Mouse (Mus musculus): ENCODE measurements around the gene P2ry2. TPM values are rescaled to one million over a fixed set of nuclear protein-coding genes. Genes with fewer than 3 reads are reported as not detected.

Gene P2ry2
- total RNA-seq, 1 experiment = 2.8 TPM

DNA sequence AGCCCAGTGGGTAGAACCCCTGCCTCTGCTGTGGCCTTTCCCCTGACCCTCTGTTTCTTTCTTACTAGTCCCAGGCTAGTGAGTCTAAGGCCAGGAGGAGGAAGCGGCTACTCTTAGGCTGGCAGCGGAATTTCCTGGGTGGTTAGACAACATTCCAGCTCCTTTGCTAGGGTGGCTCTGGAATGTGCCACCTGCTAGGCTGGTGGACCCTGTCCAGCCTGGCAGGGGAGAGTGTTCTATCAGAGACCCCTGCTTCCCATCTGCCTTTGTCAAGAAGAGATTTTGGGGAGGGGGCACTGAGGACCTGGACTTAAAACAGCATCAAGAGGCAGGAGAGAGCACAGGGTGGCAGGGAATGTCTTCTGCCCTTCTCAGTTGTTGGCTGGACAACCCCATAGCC, 6.5 kb downstream of the P2ry2 start:
- Histone ChIP-seq H3K9me3 (ENCODE audit: control insufficient read depth, insufficient read depth, low read depth, low read length) (no peaks in the 10 kb centered on the region), H3K27ac (ENCODE audit: insufficient read depth, low read depth, low read length, poor library complexity, severe bottlenecking) (no peak overlapping the region), H3K4me1 (ENCODE audit: control insufficient read depth in 2 of 2, insufficient read depth in 2 of 2, low read length in 2 of 2, poor library complexity in 1 of 2) (peaks cover 4 to 35% of the 10 kb centered on the region in 2 experiments; a peak in 2 of 4 replicates), H3K4me3 (ENCODE audit: insufficient read depth in 1 of 2, low read depth in 1 of 2, low read length in 2 of 2, poor library complexity in 1 of 2, severe bottlenecking in 1 of 2) (no peak overlapping the region), H3K9ac (ENCODE audit: insufficient read depth, low read depth, low read length, poor library complexity, severe bottlenecking) (no peak overlapping the region), H3K36me3 (ENCODE audit: control insufficient read depth, insufficient read depth, low read length, poor library complexity, severe bottlenecking) (peaks cover 2% of the 10 kb centered on the region; the same call in 1 of the 2 replicates)
- TF ChIP-seq HCFC1 (IDR thresholded peaks at IDR 0.05; ENCODE audit: borderline replicate concordance, insufficient read depth, low read length) = no peak
- no peak for TF ChIP-seq ZNF384 (IDR thresholded peaks at IDR 0.05; ENCODE audit: low read depth, low read length)
- TF ChIP-seq MAFK (IDR thresholded peaks at IDR 0.05; ENCODE audit: insufficient read depth, low read depth, low read length) = no peak
- no peak for TF ChIP-seq CHD2 (IDR thresholded peaks at IDR 0.05; ENCODE audit: low read depth, low read length)
- no peak for TF ChIP-seq ZC3H11A (IDR thresholded peaks at IDR 0.05; ENCODE audit: borderline replicate concordance, low read depth, low read length)
- no peak for DNase-seq (ENCODE audit: low read depth, low spot score)
- in situ Hi-C loops (cut with MboI; ENCODE audit: low sequenced_read_pairs in 2 of 2, unreplicated experiment in 2 of 2) = no loop called here

DNA sequence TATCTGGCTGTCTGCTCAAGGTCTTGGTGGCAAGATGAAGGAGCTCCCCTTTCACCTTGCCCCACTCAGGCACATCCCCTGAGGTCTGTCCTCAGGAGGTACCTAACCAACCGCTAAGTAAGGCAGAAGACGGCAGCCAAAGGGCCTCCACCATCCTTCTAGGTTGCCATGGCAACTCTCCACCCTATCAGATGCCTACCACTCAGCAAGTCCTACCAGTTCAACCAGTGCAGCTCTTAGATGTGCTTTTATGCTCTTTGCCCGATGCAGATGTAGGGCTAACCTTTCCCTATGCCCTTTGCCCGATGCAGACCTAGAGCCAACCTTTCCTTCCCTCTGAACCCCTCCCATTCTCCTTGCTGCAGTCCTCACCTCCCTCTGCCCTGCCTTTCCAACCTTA, 7.5 kb downstream of the P2ry2 start:
- H3K9ac ChIP-seq (ENCODE audit: insufficient read depth, low read depth, low read length, poor library complexity, severe bottlenecking) = no peak overlapping the region
- peaks cover 2% of the 10 kb centered on the region; the same call in 1 of the 2 replicates for H3K36me3 ChIP-seq (ENCODE audit: control insufficient read depth, insufficient read depth, low read length, poor library complexity, severe bottlenecking)
- H3K27ac ChIP-seq (ENCODE audit: insufficient read depth, low read depth, low read length, poor library complexity, severe bottlenecking) = no peak overlapping the region
- no peak overlapping the region for H3K4me3 ChIP-seq (ENCODE audit: insufficient read depth in 1 of 2, low read depth in 1 of 2, low read length in 2 of 2, poor library complexity in 1 of 2, severe bottlenecking in 1 of 2)
- peaks cover 4 to 35% of the 10 kb centered on the region in 2 experiments; a peak in 2 of 4 replicates for H3K4me1 ChIP-seq (ENCODE audit: control insufficient read depth in 2 of 2, insufficient read depth in 2 of 2, low read length in 2 of 2, poor library complexity in 1 of 2)
- in situ Hi-C loops (cut with MboI; ENCODE audit: low sequenced_read_pairs in 2 of 2, unreplicated experiment in 2 of 2) = no loop called here
- TF ChIP-seq CHD2 (IDR thresholded peaks at IDR 0.05; ENCODE audit: low read depth, low read length) (no peak), ZC3H11A (IDR thresholded peaks at IDR 0.05; ENCODE audit: borderline replicate concordance, low read depth, low read length) (no peak), ZNF384 (IDR thresholded peaks at IDR 0.05; ENCODE audit: low read depth, low read length) (no peak), MAFK (IDR thresholded peaks at IDR 0.05; ENCODE audit: insufficient read depth, low read depth, low read length) (no peak), HCFC1 (IDR thresholded peaks at IDR 0.05; ENCODE audit: borderline replicate concordance, insufficient read depth, low read length) (no peak)
- DNase-seq (ENCODE audit: low read depth, low spot score) = no peak
- H3K9me3 ChIP-seq (ENCODE audit: control insufficient read depth, insufficient read depth, low read depth, low read length) = no peaks in the 10 kb centered on the region

DNA sequence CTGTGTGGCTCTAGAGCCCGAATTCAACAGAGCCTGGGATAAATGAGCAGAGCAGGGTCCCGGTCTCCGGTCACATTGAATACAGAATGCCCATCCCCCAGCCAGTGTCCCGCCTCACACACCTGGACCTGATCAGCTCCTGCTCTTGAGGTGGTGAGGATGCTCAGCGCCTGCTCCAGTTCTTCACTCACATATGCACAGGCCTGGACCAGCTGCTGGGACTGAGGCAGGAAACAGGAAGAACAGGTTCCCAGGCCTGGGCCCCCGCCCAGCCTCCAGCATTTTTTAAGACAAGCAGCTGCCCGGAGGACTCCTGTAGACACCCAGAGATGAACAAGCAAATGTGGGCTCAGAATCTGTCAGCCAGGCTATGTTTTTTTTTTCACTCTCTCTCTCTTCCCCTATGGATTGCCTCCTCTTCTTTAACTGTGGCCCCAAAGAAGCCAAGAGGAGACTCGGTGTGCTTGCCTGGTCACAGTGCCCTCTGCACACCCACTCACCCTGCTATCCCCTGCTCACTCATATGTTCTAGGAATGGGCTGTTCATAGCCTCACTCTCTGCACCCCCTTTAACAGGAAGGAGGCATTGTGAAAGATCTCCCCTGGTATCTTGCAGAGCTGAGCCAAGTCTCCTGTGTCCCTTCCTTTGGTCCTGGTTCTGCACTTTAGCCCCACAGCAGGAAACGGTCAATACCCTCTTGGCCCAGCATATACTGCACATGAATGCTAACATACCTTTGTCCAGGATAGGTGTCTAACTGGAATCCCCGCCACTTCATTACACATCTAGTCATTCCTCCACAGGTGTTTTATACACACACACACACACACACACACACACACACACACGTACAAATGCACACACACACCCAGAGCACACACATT, 9.0 kb downstream of the P2ry2 start:
- H3K9me3 ChIP-seq (ENCODE audit: control insufficient read depth, insufficient read depth, low read depth, low read length) = no peaks in the 10 kb centered on the region
- peaks cover 2% of the 10 kb centered on the region; the same call in 1 of the 2 replicates for H3K36me3 ChIP-seq (ENCODE audit: control insufficient read depth, insufficient read depth, low read length, poor library complexity, severe bottlenecking)
- H3K27ac ChIP-seq (ENCODE audit: insufficient read depth, low read depth, low read length, poor library complexity, severe bottlenecking) = no peak overlapping the region
- in situ Hi-C loops (cut with MboI; ENCODE audit: low sequenced_read_pairs in 2 of 2, unreplicated experiment in 2 of 2) = no loop called here
- H3K9ac ChIP-seq (ENCODE audit: insufficient read depth, low read depth, low read length, poor library complexity, severe bottlenecking) = no peak overlapping the region
- H3K4me1 ChIP-seq (ENCODE audit: control insufficient read depth in 2 of 2, insufficient read depth in 2 of 2, low read length in 2 of 2, poor library complexity in 1 of 2) = peaks cover 4 to 37% of the 10 kb centered on the region in 2 experiments; a peak in 2 of 4 replicates
- no peak for DNase-seq (ENCODE audit: low read depth, low spot score)
- TF ChIP-seq CHD2 (IDR thresholded peaks at IDR 0.05; ENCODE audit: low read depth, low read length) (no peak), ZNF384 (IDR thresholded peaks at IDR 0.05; ENCODE audit: low read depth, low read length) (no peak), HCFC1 (IDR thresholded peaks at IDR 0.05; ENCODE audit: borderline replicate concordance, insufficient read depth, low read length) (no peak), ZC3H11A (IDR thresholded peaks at IDR 0.05; ENCODE audit: borderline replicate concordance, low read depth, low read length) (no peak), MAFK (IDR thresholded peaks at IDR 0.05; ENCODE audit: insufficient read depth, low read depth, low read length) (no peak)
- no peak overlapping the region for H3K4me3 ChIP-seq (ENCODE audit: insufficient read depth in 1 of 2, low read depth in 1 of 2, low read length in 2 of 2, poor library complexity in 1 of 2, severe bottlenecking in 1 of 2)

- H3K36me3 ChIP-seq (ENCODE audit: control insufficient read depth, insufficient read depth, low read length, poor library complexity, severe bottlenecking) = peaks cover 2% of the 10 kb centered on the region; the same call in 1 of the 2 replicates
- in situ Hi-C loops (cut with MboI; ENCODE audit: low sequenced_read_pairs in 2 of 2, unreplicated experiment in 2 of 2) = no loop called here
- H3K9ac ChIP-seq (ENCODE audit: insufficient read depth, low read depth, low read length, poor library complexity, severe bottlenecking) = no peak overlapping the region
- DNase-seq (ENCODE audit: low read depth, low spot score) = no peak
- TF ChIP-seq MAFK (IDR thresholded peaks at IDR 0.05; ENCODE audit: insufficient read depth, low read depth, low read length) (no peak), HCFC1 (IDR thresholded peaks at IDR 0.05; ENCODE audit: borderline replicate concordance, insufficient read depth, low read length) (no peak), ZC3H11A (IDR thresholded peaks at IDR 0.05; ENCODE audit: borderline replicate concordance, low read depth, low read length) (no peak), ZNF384 (IDR thresholded peaks at IDR 0.05; ENCODE audit: low read depth, low read length) (no peak), CHD2 (IDR thresholded peaks at IDR 0.05; ENCODE audit: low read depth, low read length) (no peak)
- no peak overlapping the region for H3K27ac ChIP-seq (ENCODE audit: insufficient read depth, low read depth, low read length, poor library complexity, severe bottlenecking)
- H3K4me3 ChIP-seq (ENCODE audit: insufficient read depth in 1 of 2, low read depth in 1 of 2, low read length in 2 of 2, poor library complexity in 1 of 2, severe bottlenecking in 1 of 2) = no peak overlapping the region
- H3K9me3 ChIP-seq (ENCODE audit: control insufficient read depth, insufficient read depth, low read depth, low read length) = no peaks in the 10 kb centered on the region
- peaks cover 2 to 37% of the 10 kb centered on the region in 2 experiments; a peak in 2 of 4 replicates for H3K4me1 ChIP-seq (ENCODE audit: control insufficient read depth in 2 of 2, insufficient read depth in 2 of 2, low read length in 2 of 2, poor library complexity in 1 of 2)
These were observed 10.4 kb downstream of the P2ry2 start for GRCm38 (mm10) chr7:101002274-101002673.

All from ES-E14 (cell line).